Mouse (Mus musculus): ENCODE measurements at regions not wholly inside any gene's neighbourhood (a gene's known extent, or its start where the extent isn't known, plus 50 kb on each side); places are given as distances from the start of the nearest gene placed in this dataset.

- ATAC-seq (replicated peaks; ENCODE audit: insufficient number of reproducible peaks, low FRiP score, low TSS enrichment), result no peak
- no peak overlapping the region for H3K4me3 ChIP-seq (ENCODE audit: low read depth, low read length)
- 85% methylated on average over 8 of the region's 8 CpGs for WGBS (ENCODE audit: insufficient replicate concordance)
- H3K27me3 ChIP-seq (ENCODE audit: control insufficient read depth, insufficient read depth, low read length), result no peaks in the 10 kb centered on the region
- H3K27ac ChIP-seq (ENCODE audit: low read depth, low read length), result no peak overlapping the region
- no peaks in the 10 kb centered on the region for H3K4me1 ChIP-seq (ENCODE audit: control insufficient read depth, insufficient read depth, low read length)
- H3K9me3 ChIP-seq (replicated peaks; ENCODE audit: control insufficient read depth, low read length), result no peaks in the 10 kb centered on the region
- no peaks in the 10 kb centered on the region for H3K36me3 ChIP-seq (ENCODE audit: control insufficient read depth, insufficient read depth, low read length)
- no peak overlapping the region for H3K9ac ChIP-seq (ENCODE audit: low read depth, low read length)
- H3K4me2 ChIP-seq, result no peak overlapping the region
Observed at GRCm38 (mm10) chr6:32703466-32703865, 115.5 kb upstream of the Plxna4 start.

- 81% methylated on average over 11 of the region's 11 CpGs for WGBS (ENCODE audit: insufficient replicate concordance)
- Histone ChIP-seq H3K4me2 (no peak overlapping the region), H3K36me3 (ENCODE audit: control insufficient read depth, insufficient read depth, low read length) (no peaks in the 10 kb centered on the region), H3K9me3 (replicated peaks; ENCODE audit: control insufficient read depth, low read length) (no peaks in the 10 kb centered on the region), H3K27ac (ENCODE audit: low read depth, low read length) (no peak overlapping the region), H3K9ac (ENCODE audit: low read depth, low read length) (no peak overlapping the region), H3K4me1 (ENCODE audit: control insufficient read depth, insufficient read depth, low read length) (no peaks in the 10 kb centered on the region), H3K27me3 (ENCODE audit: control insufficient read depth, insufficient read depth, low read length) (no peaks in the 10 kb centered on the region), H3K4me3 (ENCODE audit: low read depth, low read length) (no peak overlapping the region)
- ATAC-seq (replicated peaks; ENCODE audit: insufficient number of reproducible peaks, low FRiP score, low TSS enrichment), result no peak
Observed at GRCm38 (mm10) chr6:32702245-32702791, 114.3 kb upstream of the Plxna4 start.

GRCm38 (mm10) chr6:32699811-32700210 lies 111.8 kb upstream of the Plxna4 start:
- Histone ChIP-seq H3K4me1 (ENCODE audit: control insufficient read depth, insufficient read depth, low read length) (no peaks in the 10 kb centered on the region), H3K36me3 (ENCODE audit: control insufficient read depth, insufficient read depth, low read length) (no peaks in the 10 kb centered on the region), H3K9me3 (replicated peaks; ENCODE audit: control insufficient read depth, low read length) (no peaks in the 10 kb centered on the region), H3K4me2 (no peak overlapping the region), H3K27me3 (ENCODE audit: control insufficient read depth, insufficient read depth, low read length) (no peaks in the 10 kb centered on the region), H3K27ac (ENCODE audit: low read depth, low read length) (no peak overlapping the region), H3K4me3 (ENCODE audit: low read depth, low read length) (no peak overlapping the region), H3K9ac (ENCODE audit: low read depth, low read length) (no peak overlapping the region)
- 83% methylated on average over 1 of the region's 1 CpGs for WGBS (ENCODE audit: insufficient replicate concordance)
- no peak for ATAC-seq (replicated peaks; ENCODE audit: insufficient number of reproducible peaks, low FRiP score, low TSS enrichment)

GRCm38 (mm10) chr6:32697771-32698270 lies 109.8 kb upstream of the Plxna4 start:
- Histone ChIP-seq H3K9ac (ENCODE audit: low read depth, low read length) (no peak overlapping the region), H3K9me3 (replicated peaks; ENCODE audit: control insufficient read depth, low read length) (no peaks in the 10 kb centered on the region), H3K36me3 (ENCODE audit: control insufficient read depth, insufficient read depth, low read length) (no peaks in the 10 kb centered on the region), H3K4me1 (ENCODE audit: control insufficient read depth, insufficient read depth, low read length) (no peaks in the 10 kb centered on the region), H3K4me2 (no peak overlapping the region), H3K27ac (ENCODE audit: low read depth, low read length) (no peak overlapping the region), H3K27me3 (ENCODE audit: control insufficient read depth, insufficient read depth, low read length) (no peaks in the 10 kb centered on the region), H3K4me3 (ENCODE audit: low read depth, low read length) (no peak overlapping the region)
- ATAC-seq (replicated peaks; ENCODE audit: insufficient number of reproducible peaks, low FRiP score, low TSS enrichment), result no peak
- 61% methylated on average over 3 of the region's 3 CpGs for WGBS (ENCODE audit: insufficient replicate concordance)

GRCm38 (mm10) chr6:32696037-32696436 lies 108.0 kb upstream of the Plxna4 start:
- Histone ChIP-seq H3K27me3 (ENCODE audit: control insufficient read depth, insufficient read depth, low read length) (no peaks in the 10 kb centered on the region), H3K4me2 (no peak overlapping the region), H3K36me3 (ENCODE audit: control insufficient read depth, insufficient read depth, low read length) (no peaks in the 10 kb centered on the region), H3K4me1 (ENCODE audit: control insufficient read depth, insufficient read depth, low read length) (no peaks in the 10 kb centered on the region), H3K9me3 (replicated peaks; ENCODE audit: control insufficient read depth, low read length) (0 out of 2 replicates have a peak, but pooled peaks cover under 1% of the 10 kb centered on the region), H3K9ac (ENCODE audit: low read depth, low read length) (no peak overlapping the region), H3K27ac (ENCODE audit: low read depth, low read length) (no peak overlapping the region), H3K4me3 (ENCODE audit: low read depth, low read length) (no peak overlapping the region)
- WGBS (ENCODE audit: insufficient replicate concordance), result 73% methylated on average over 2 of the region's 2 CpGs
- ATAC-seq (replicated peaks; ENCODE audit: insufficient number of reproducible peaks, low FRiP score, low TSS enrichment), result no peak

- H3K9me3 ChIP-seq (replicated peaks; ENCODE audit: control insufficient read depth, low read length), result no peaks in the 10 kb centered on the region
- no peaks in the 10 kb centered on the region for H3K27me3 ChIP-seq (ENCODE audit: control insufficient read depth, insufficient read depth, low read length)
- 95% methylated on average over 6 of the region's 6 CpGs for WGBS (ENCODE audit: insufficient replicate concordance)
- H3K4me1 ChIP-seq (ENCODE audit: control insufficient read depth, insufficient read depth, low read length), result no peaks in the 10 kb centered on the region
- H3K36me3 ChIP-seq (ENCODE audit: control insufficient read depth, insufficient read depth, low read length), result no peaks in the 10 kb centered on the region
- H3K4me2 ChIP-seq, result no peak overlapping the region
- no peak for ATAC-seq (replicated peaks; ENCODE audit: insufficient number of reproducible peaks, low FRiP score, low TSS enrichment)
- no peak overlapping the region for H3K4me3 ChIP-seq (ENCODE audit: low read depth, low read length)
- no peak overlapping the region for H3K9ac ChIP-seq (ENCODE audit: low read depth, low read length)
- H3K27ac ChIP-seq (ENCODE audit: low read depth, low read length), result no peak overlapping the region
Observed at GRCm38 (mm10) chr6:32672552-32672951, 84.6 kb upstream of the Plxna4 start.

GRCm38 (mm10) chr6:32659743-32660142 lies 71.8 kb upstream of the Plxna4 start:
- Histone ChIP-seq H3K4me1 (ENCODE audit: control insufficient read depth, insufficient read depth, low read length) (no peaks in the 10 kb centered on the region), H3K36me3 (ENCODE audit: control insufficient read depth, insufficient read depth, low read length) (no peaks in the 10 kb centered on the region), H3K9me3 (replicated peaks; ENCODE audit: control insufficient read depth, low read length) (no peaks in the 10 kb centered on the region), H3K27me3 (ENCODE audit: control insufficient read depth, insufficient read depth, low read length) (no peaks in the 10 kb centered on the region), H3K4me3 (ENCODE audit: low read depth, low read length) (no peak overlapping the region), H3K4me2 (no peak overlapping the region), H3K27ac (ENCODE audit: low read depth, low read length) (peak overlapping the region; percentile 77; the same call in 1 of the 2 replicates), H3K9ac (ENCODE audit: low read depth, low read length) (no peak overlapping the region)
- no peak for ATAC-seq (replicated peaks; ENCODE audit: insufficient number of reproducible peaks, low FRiP score, low TSS enrichment)

GRCm38 (mm10) chr6:32657378-32657777 lies 69.4 kb upstream of the Plxna4 start:
- Histone ChIP-seq H3K4me3 (ENCODE audit: low read depth, low read length) (no peak overlapping the region), H3K27me3 (ENCODE audit: control insufficient read depth, insufficient read depth, low read length) (no peaks in the 10 kb centered on the region), H3K36me3 (ENCODE audit: control insufficient read depth, insufficient read depth, low read length) (no peaks in the 10 kb centered on the region), H3K4me1 (ENCODE audit: control insufficient read depth, insufficient read depth, low read length) (no peaks in the 10 kb centered on the region), H3K9me3 (replicated peaks; ENCODE audit: control insufficient read depth, low read length) (no peaks in the 10 kb centered on the region), H3K4me2 (no peak overlapping the region), H3K9ac (ENCODE audit: low read depth, low read length) (no peak overlapping the region), H3K27ac (ENCODE audit: low read depth, low read length) (no peak overlapping the region)
- no peak for ATAC-seq (replicated peaks; ENCODE audit: insufficient number of reproducible peaks, low FRiP score, low TSS enrichment)

- no peak for ATAC-seq (replicated peaks; ENCODE audit: insufficient number of reproducible peaks, low FRiP score, low TSS enrichment)
- H3K27ac ChIP-seq (ENCODE audit: low read depth, low read length), result no peak overlapping the region
Observed at GRCm38 (mm10) chr6:32654188-32654587, 66.2 kb upstream of the Plxna4 start.

More at GRCm38 (mm10) chr6:32654188-32654587, 66.2 kb upstream of the Plxna4 start:
- H3K4me3 ChIP-seq (ENCODE audit: low read depth, low read length), result no peak overlapping the region
- 67% methylated on average over 2 of the region's 2 CpGs for WGBS (ENCODE audit: insufficient replicate concordance)
- no peaks in the 10 kb centered on the region for H3K36me3 ChIP-seq (ENCODE audit: control insufficient read depth, insufficient read depth, low read length)
- H3K4me2 ChIP-seq, result no peak overlapping the region
- H3K27me3 ChIP-seq (ENCODE audit: control insufficient read depth, insufficient read depth, low read length), result no peaks in the 10 kb centered on the region
- no peaks in the 10 kb centered on the region for H3K4me1 ChIP-seq (ENCODE audit: control insufficient read depth, insufficient read depth, low read length)
- H3K9ac ChIP-seq (ENCODE audit: low read depth, low read length), result no peak overlapping the region
- no peaks in the 10 kb centered on the region for H3K9me3 ChIP-seq (replicated peaks; ENCODE audit: control insufficient read depth, low read length)

Measured in heart, embryonic 11.5 days (tissue).